Mouse (Mus musculus): ENCODE data around the gene Lgals1. TPM values are rescaled to one million over a fixed set of nuclear protein-coding genes. Genes with fewer than 3 reads are reported as not detected.

Lgals1 gene
- polyA plus RNA-seq, 1 experiment from 2014 or later, result 1,632 TPM

DNA sequence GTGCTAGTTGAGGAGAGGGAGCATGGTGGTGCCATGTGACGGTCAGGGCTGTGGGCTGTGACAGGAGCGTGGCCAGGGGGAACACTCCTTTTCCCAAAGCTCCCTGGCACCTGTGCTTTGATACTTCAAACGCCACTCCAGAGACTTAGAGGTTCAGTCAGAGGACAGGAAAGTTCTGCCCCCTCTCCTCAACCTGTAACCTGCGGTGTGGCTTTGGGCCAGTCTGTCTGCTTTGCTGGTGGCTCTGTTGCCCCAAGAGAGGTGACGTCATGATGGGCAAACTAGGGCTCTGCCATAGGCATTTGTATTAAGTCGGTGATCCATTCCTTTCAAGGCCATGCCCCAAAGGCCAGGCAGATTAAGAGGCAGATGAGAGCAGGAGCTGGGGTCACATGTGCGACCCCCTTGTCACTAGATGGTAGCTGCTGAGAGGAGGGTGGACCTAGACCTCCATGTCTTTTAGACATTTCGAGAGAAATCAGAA lies 51.2 kb downstream of the Lgals1 start:
- no peaks in the 10 kb centered on the region for H3K9me3 ChIP-seq (ENCODE audit: control insufficient read depth, low read length)
- ATAC-seq (ENCODE audit: low FRiP score, low TSS enrichment), result no peak
- peaks cover 4% of the 10 kb centered on the region; the same call in 1 of the 2 replicates for H3K4me1 ChIP-seq (replicated peaks; ENCODE audit: control insufficient read depth, insufficient read depth)
- no peaks in the 10 kb centered on the region for H3K36me3 ChIP-seq (ENCODE audit: control insufficient read depth, insufficient read depth, low read length)
- no peak overlapping the region for H3K27ac ChIP-seq (replicated peaks)
- 90% methylated on average over 8 of the region's 8 CpGs for WGBS
- no peaks in the 10 kb centered on the region for H3K27me3 ChIP-seq (ENCODE audit: control insufficient read depth, insufficient read depth, low read length)
- no peak overlapping the region for H3K4me3 ChIP-seq (ENCODE audit: low read depth, low read length)
- no peak overlapping the region for H3K4me2 ChIP-seq (replicated peaks; ENCODE audit: low read depth)
- DNase-seq (ENCODE audit: low spot score), result no peak
- no peak for TF ChIP-seq EP300 (optimal IDR thresholded peaks at IDR 0.05)
- no peak for TF ChIP-seq CTCF (IDR thresholded peaks at IDR 0.05; ENCODE audit: low read depth)
- no peak overlapping the region for H3K9ac ChIP-seq (ENCODE audit: low read length)

DNA sequence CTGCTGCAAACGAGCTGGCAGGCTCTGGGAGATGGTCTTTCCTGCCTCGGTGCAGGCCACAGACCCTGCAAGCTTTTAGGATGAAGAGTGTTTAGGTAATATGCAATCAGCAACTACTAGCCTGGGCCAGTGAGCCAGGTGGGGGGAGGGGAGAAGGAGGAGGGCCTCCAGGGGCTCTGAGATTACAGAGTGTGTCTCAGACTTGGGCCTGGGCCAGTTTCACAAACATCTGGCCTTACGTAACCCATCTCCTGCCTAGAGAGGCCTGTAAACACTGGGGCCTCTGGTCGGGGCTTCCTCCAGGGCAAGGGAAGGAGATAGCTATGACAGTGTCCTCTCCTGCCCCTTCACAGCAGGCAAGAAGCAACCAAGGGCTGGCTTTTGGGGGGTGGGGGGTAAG lies 52.4 kb downstream of the Lgals1 start:
- peak overlapping the region; percentile 43; the same call in 1 of the 2 replicates for H3K9ac ChIP-seq (ENCODE audit: low read length)
- peak; percentile 75 for DNase-seq (ENCODE audit: low spot score)
- no peak overlapping the region for H3K4me3 ChIP-seq (ENCODE audit: low read depth, low read length)
- no peaks in the 10 kb centered on the region for H3K36me3 ChIP-seq (ENCODE audit: control insufficient read depth, insufficient read depth, low read length)
- H3K9me3 ChIP-seq (ENCODE audit: control insufficient read depth, low read length), result no peaks in the 10 kb centered on the region
- WGBS, result 13% methylated on average over 4 of the region's 4 CpGs
- TF ChIP-seq EP300 (optimal IDR thresholded peaks at IDR 0.05) (no peak), CTCF (IDR thresholded peaks at IDR 0.05; ENCODE audit: low read depth) (no peak)
- H3K4me1 ChIP-seq (replicated peaks; ENCODE audit: control insufficient read depth, insufficient read depth), result peaks cover 4% of the 10 kb centered on the region
- no peaks in the 10 kb centered on the region for H3K27me3 ChIP-seq (ENCODE audit: control insufficient read depth, insufficient read depth, low read length)
- ATAC-seq (ENCODE audit: low FRiP score, low TSS enrichment), result peak; percentile 49; the same call in 1 of the 2 replicates
- H3K4me2 ChIP-seq (replicated peaks; ENCODE audit: low read depth), result no peak overlapping the region
- peak overlapping the region; percentile 81 for H3K27ac ChIP-seq (replicated peaks)

Small RNA genes within 50 kb of the gene (microRNA-seq; reads per million reads assigned to microRNA genes)
- gene Mir6955, result not detected

Other genes with a start within 250 kb of the Lgals1 start
- gene Elfn2, start 208.0 kb upstream of the Lgals1 start, polyA plus RNA-seq (2015; fragmentation: Nextera tagmentation; extraction: Ambion mirVana), result 0.06 and 0.11 TPM in 2 replicates
- gene Mfng, start 153.2 kb upstream of the Lgals1 start, polyA plus RNA-seq (2015; fragmentation: Nextera tagmentation; extraction: Ambion mirVana), result 5.6 and 7.2 TPM in 2 replicates
- 2.4 and 2.8 TPM in 2 replicates for gene Card10, start 123.7 kb upstream of the Lgals1 start, polyA plus RNA-seq (2015; fragmentation: Nextera tagmentation; extraction: Ambion mirVana)
- gene Cdc42ep1, start 84.1 kb upstream of the Lgals1 start, polyA plus RNA-seq (2015; fragmentation: Nextera tagmentation; extraction: Ambion mirVana), result 37.7 and 45.4 TPM in 2 replicates
- gene Lgals2, start 71.2 kb upstream of the Lgals1 start, polyA plus RNA-seq (2015; fragmentation: Nextera tagmentation; extraction: Ambion mirVana), result 39.4 and 39.5 TPM in 2 replicates
- gene Gga1, start 49.5 kb upstream of the Lgals1 start, polyA plus RNA-seq (2015; fragmentation: Nextera tagmentation; extraction: Ambion mirVana), result 35.6 and 39.3 TPM in 2 replicates
- 0.27 and 0.28 TPM in 2 replicates for gene Gm49510, start 27.1 kb upstream of the Lgals1 start, polyA plus RNA-seq (2015; fragmentation: Nextera tagmentation; extraction: Ambion mirVana)
- gene Sh3bp1, start 27.0 kb upstream of the Lgals1 start, polyA plus RNA-seq (2015; fragmentation: Nextera tagmentation; extraction: Ambion mirVana), result 22.7 and 27.4 TPM in 2 replicates
- gene Pdxp, start 12.8 kb upstream of the Lgals1 start, polyA plus RNA-seq (2015; fragmentation: Nextera tagmentation; extraction: Ambion mirVana), result 4.1 and 4.3 TPM in 2 replicates
- 32.3 and 36.4 TPM in 2 replicates for gene Nol12, start 8.2 kb downstream of the Lgals1 start, polyA plus RNA-seq (2015; fragmentation: Nextera tagmentation; extraction: Ambion mirVana)
- 22.4 and 30.6 TPM in 2 replicates for gene Triobp, start 21.0 kb downstream of the Lgals1 start, polyA plus RNA-seq (2015; fragmentation: Nextera tagmentation; extraction: Ambion mirVana)
- gene H1f0, start 101.7 kb downstream of the Lgals1 start, polyA plus RNA-seq (2015; fragmentation: Nextera tagmentation; extraction: Ambion mirVana), result 285 and 309 TPM in 2 replicates
- gene Galr3, start 115.2 kb downstream of the Lgals1 start, polyA plus RNA-seq (2015; fragmentation: Nextera tagmentation; extraction: Ambion mirVana), result 0.31 and 0.34 TPM in 2 replicates
- gene Ankrd54, start 136.2 kb downstream of the Lgals1 start, polyA plus RNA-seq (2015; fragmentation: Nextera tagmentation; extraction: Ambion mirVana), result 27.1 and 28.0 TPM in 2 replicates
- 132 and 135 TPM in 2 replicates for gene Eif3l, start 148.5 kb downstream of the Lgals1 start, polyA plus RNA-seq (2015; fragmentation: Nextera tagmentation; extraction: Ambion mirVana)
- gene Micall1, start 182.2 kb downstream of the Lgals1 start, polyA plus RNA-seq (2015; fragmentation: Nextera tagmentation; extraction: Ambion mirVana), result 7.0 and 7.8 TPM in 2 replicates
- 308 and 320 TPM in 2 replicates for gene Polr2f, start 214.3 kb downstream of the Lgals1 start, polyA plus RNA-seq (2015; fragmentation: Nextera tagmentation; extraction: Ambion mirVana)
- gene 1700088E04Rik, start 214.5 kb downstream of the Lgals1 start, polyA plus RNA-seq (2015; fragmentation: Nextera tagmentation; extraction: Ambion mirVana), result 6.4 and 7.9 TPM in 2 replicates
- 3.6 and 3.9 TPM in 2 replicates for gene Sox10, start 238.5 kb downstream of the Lgals1 start, polyA plus RNA-seq (2015; fragmentation: Nextera tagmentation; extraction: Ambion mirVana)

Measured in stomach, postnatal 0 days (tissue).